Mouse (Mus musculus): ENCODE data around the gene Trim72. TPM values are rescaled to one million over a fixed set of nuclear protein-coding genes. Genes with fewer than 3 reads are reported as not detected.

Trim72 gene
- total RNA-seq (2012; rRNA removed) (0.13 TPM in 1 of 2 replicates, not detected in the other), total RNA-seq (2014; rRNA removed) (not detected in 2 replicates), polyA plus RNA-seq (2012; ENCODE audit: insufficient read length, low read depth) (not detected in 2 replicates)

DNA sequence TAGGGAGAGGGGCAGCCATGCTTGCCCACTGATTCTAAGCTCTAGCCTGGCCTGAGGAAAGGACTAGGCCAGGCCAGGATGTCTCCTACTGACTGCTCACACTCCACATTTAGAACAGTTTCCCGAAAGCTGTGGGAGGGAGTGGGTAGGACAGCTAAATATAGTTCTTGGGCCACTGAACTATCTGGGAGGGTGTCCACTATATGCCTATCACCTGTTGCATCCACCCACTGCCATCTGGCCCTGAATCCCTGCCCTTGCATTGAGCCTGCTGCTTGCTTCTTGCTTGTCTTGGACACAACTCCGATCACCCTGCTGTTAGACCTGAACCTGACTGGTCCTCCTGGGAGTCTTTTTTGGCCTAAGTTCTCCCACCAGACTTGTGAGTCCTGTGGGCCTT lies at the start of gene Trim72:
TSS of gene Trim72 (plus strand) at position 262 of the 400 bp plus-strand sequence.
- peaks cover 4% of the 10 kb centered on the region for H3K9me3 ChIP-seq (replicated peaks; ENCODE audit: low read length)
- TF ChIP-seq MAX (IDR thresholded peaks at IDR 0.05; ENCODE audit: low read length) (no peak), UBTF (IDR thresholded peaks at IDR 0.05; ENCODE audit: low read depth, low read length) (no peak), USF2 (conservative IDR thresholded peaks at IDR 0.05; ENCODE audit: low read depth, low read length) (no peak), NELFE (IDR thresholded peaks at IDR 0.05; ENCODE audit: low read depth, low read length) (no peak), MAZ (IDR thresholded peaks at IDR 0.05; ENCODE audit: low read depth, low read length) (no peak), ETS1 (conservative IDR thresholded peaks at IDR 0.05; ENCODE audit: low read depth, low read length) (no peak), POLR2A (IDR thresholded peaks at IDR 0.05; ENCODE audit: low read depth, low read length) (no peak)
- H3K27me3 ChIP-seq (replicated peaks), result no peaks in the 10 kb centered on the region
- H3K4me1 ChIP-seq (ENCODE audit: control insufficient read depth in 1 of 2, insufficient read depth in 2 of 2), result peaks cover 0 to 5% of the 10 kb centered on the region in 2 experiments; a peak in 2 of 4 replicates
- no peaks in the 10 kb centered on the region for H3K36me3 ChIP-seq (replicated peaks in 1 of 2; ENCODE audit: control insufficient read depth in 1 of 2, insufficient read depth in 1 of 2, low read length in 1 of 2)
- in situ Hi-C loops (cut with MboI; ENCODE audit: low pct_ligation_motif_present, low pct_unique_long_range_greater_than_20kb, low sequenced_read_pairs) (no loop called here), dilution Hi-C loops (cut with MboI; ENCODE audit: extremely low pct_ligation_motif_present, extremely low pct_unique_long_range_greater_than_20kb, low sequenced_read_pairs) (no loop called here)
- no peak within 1 kb of the TSS for H3K9ac ChIP-seq (ENCODE audit: insufficient read depth, low read depth)
- no peak for DNase-seq (ENCODE audit: extremely low read depth)
- no peak within 1 kb of the TSS for H3K4me3 ChIP-seq (replicated peaks in 1 of 3; ENCODE audit: low read depth in 2 of 3, low read length in 2 of 3, poor library complexity in 1 of 3)
- H3K27ac ChIP-seq (ENCODE audit: insufficient read depth, low read depth), result no peak within 1 kb of the TSS
- H3K79me2 ChIP-seq (replicated peaks; ENCODE audit: control insufficient read depth, extremely low read depth, insufficient read depth, poor library complexity, severe bottlenecking), result no peaks in the 10 kb centered on the region
- H3K4me2 ChIP-seq (ENCODE audit: insufficient read depth, low read depth, poor library complexity, severe bottlenecking), result no peak within 1 kb of the TSS

DNA sequence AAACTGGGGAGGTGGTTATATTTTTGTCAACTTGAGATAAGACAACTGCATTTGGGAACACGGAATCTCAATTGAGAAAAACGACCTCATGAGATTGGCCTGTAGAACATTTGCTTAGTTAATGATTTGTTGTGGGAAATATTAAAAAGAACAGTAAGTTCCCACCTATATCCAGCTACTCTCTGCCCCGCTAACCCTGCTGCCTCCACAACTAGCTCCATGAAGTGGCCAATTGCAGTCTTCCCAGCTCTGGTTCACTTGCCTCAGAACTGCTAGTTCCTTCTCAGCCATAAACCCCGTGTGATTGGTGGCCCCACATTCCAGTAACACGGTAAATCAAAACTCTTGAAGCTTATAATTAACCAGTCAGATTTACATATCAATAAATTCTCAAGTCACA lies 44.4 kb upstream of the Trim72 start:
- Histone ChIP-seq H3K79me2 (replicated peaks; ENCODE audit: control insufficient read depth, extremely low read depth, insufficient read depth, poor library complexity, severe bottlenecking) (no peaks in the 10 kb centered on the region), H3K4me3 (replicated peaks in 1 of 3; ENCODE audit: low read depth in 2 of 3, low read length in 2 of 3, poor library complexity in 1 of 3) (no peak overlapping the region), H3K4me2 (ENCODE audit: insufficient read depth, low read depth, poor library complexity, severe bottlenecking) (no peak overlapping the region), H3K9ac (ENCODE audit: insufficient read depth, low read depth) (no peak overlapping the region), H3K9me3 (replicated peaks; ENCODE audit: low read length) (peaks cover 2% of the 10 kb centered on the region), H3K27me3 (replicated peaks) (peaks cover 16% of the 10 kb centered on the region), H3K36me3 (replicated peaks in 1 of 2; ENCODE audit: control insufficient read depth in 1 of 2, insufficient read depth in 1 of 2, low read length in 1 of 2) (no peaks in the 10 kb centered on the region), H3K27ac (ENCODE audit: insufficient read depth, low read depth) (no peak overlapping the region), H3K4me1 (ENCODE audit: control insufficient read depth in 1 of 2, insufficient read depth in 2 of 2) (no peaks in the 10 kb centered on the region)
- dilution Hi-C loops (cut with MboI; ENCODE audit: extremely low pct_ligation_motif_present, extremely low pct_unique_long_range_greater_than_20kb, low sequenced_read_pairs) (no loop called here), in situ Hi-C loops (cut with MboI; ENCODE audit: low pct_ligation_motif_present, low pct_unique_long_range_greater_than_20kb, low sequenced_read_pairs) (no loop called here)
- no peak for DNase-seq (ENCODE audit: extremely low read depth)
- TF ChIP-seq KAT2A (IDR thresholded peaks at IDR 0.05; ENCODE audit: insufficient replicate concordance, low read length) (no peak), JUND (conservative IDR thresholded peaks at IDR 0.05; ENCODE audit: low read depth, low read length) (no peak), BHLHE40 (IDR thresholded peaks at IDR 0.05; ENCODE audit: low read depth, low read length) (no peak), NELFE (IDR thresholded peaks at IDR 0.05; ENCODE audit: low read depth, low read length) (no peak), MAFK (IDR thresholded peaks at IDR 0.05; ENCODE audit: insufficient replicate concordance, low read length) (no peak), RCOR1 (conservative IDR thresholded peaks at IDR 0.05; ENCODE audit: low read depth, low read length) (no peak), ZNF384 (IDR thresholded peaks at IDR 0.05; ENCODE audit: low read depth, low read length) (no peak), USF2 (conservative IDR thresholded peaks at IDR 0.05; ENCODE audit: low read depth, low read length) (no peak), ZC3H11A (IDR thresholded peaks at IDR 0.05; ENCODE audit: low read depth, low read length) (no peak), UBTF (IDR thresholded peaks at IDR 0.05; ENCODE audit: low read depth, low read length) (no peak), RAD21 (IDR thresholded peaks at IDR 0.05; ENCODE audit: low read depth, low read length) (no peak)
